Comparison of ENCODE assay signal across 18 mouse cellular contexts in the genomic region with DNA sequence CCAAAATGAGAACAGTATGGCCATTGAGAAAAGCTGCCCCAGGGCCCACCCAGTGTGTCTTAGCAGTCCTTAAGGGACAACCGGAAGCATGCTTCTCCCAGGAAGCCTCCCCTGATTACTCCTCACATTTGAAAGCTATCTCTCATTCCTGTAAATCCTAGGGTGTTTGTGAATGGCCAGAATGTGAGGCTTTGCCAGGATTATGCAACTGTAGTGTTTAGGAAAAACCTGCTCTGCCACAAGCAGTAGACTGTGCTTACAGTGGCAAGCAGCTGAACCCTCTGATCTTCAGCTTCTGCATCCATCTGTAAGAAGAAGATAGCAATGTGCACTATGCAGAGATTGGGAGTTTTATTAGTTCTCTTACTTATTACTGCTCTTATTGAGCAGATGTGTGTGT. TPM values are rescaled to one million over a fixed set of nuclear protein-coding genes. Genes with fewer than 3 reads are reported as not detected.
DNase-seq lines count a peak whose midpoint lies in the region; TF ChIP-seq lines count a peak whose summit lies in the region.
"Had no signal": no experiment of that assay in that cellular context is flagged by ENCODE, and none has a peak within 500 bp of the region (broad histone marks: within the 10 kb centered on the region; RNA-seq: fewer than 3 reads in every experiment).

No protein-coding gene starts in this region.

- H3K27ac ChIP-seq in layer of hippocampus, adult 2 months, result peak overlapping the region; percentile 99
- H3K27ac ChIP-seq in olfactory bulb, adult 2 months (ENCODE audit: insufficient read depth, low read depth, low read length), result peak overlapping the region; percentile 52
- H3K27ac ChIP-seq: embryonic facial prominence, embryonic 10.5 days; forebrain, embryonic 13.5 days; hindbrain, embryonic 13.5 days had no signal

- no peak for TF ChIP-seq POLR2A in lung, adult 2 months (IDR thresholded peaks at IDR 0.05; ENCODE audit: borderline replicate concordance, extremely low read depth, low read depth, low read length)
- TF ChIP-seq POLR2A in olfactory bulb, adult 2 months (IDR thresholded peaks at IDR 0.05; ENCODE audit: insufficient read depth, low read depth, low read length), result no peak

- DNase-seq in layer of hippocampus, adult 2 months (ENCODE audit: low spot score in 2 of 2), result no peak
- DNase-seq in layer of hippocampus, postnatal 36 days, result no peak
- peak; percentile 48 for DNase-seq in lung, postnatal 36 days
- no peak for DNase-seq in lung, adult 2 months
- peak; percentile 73 for DNase-seq in brain, adult 2 months (ENCODE audit: low read depth, low spot score)
- DNase-seq in kidney, postnatal 4 days, result no peak
- DNase-seq: adrenal gland, postnatal 10 days; gastrocnemius, postnatal 14 days; heart, postnatal 36 days had no signal

- H3K4me1 ChIP-seq in lung, adult 2 months (ENCODE audit: control insufficient read depth, insufficient read depth, low read length), result peaks cover 10% of the 10 kb centered on the region
- peaks cover 35% of the 10 kb centered on the region for H3K4me1 ChIP-seq in olfactory bulb, adult 2 months (ENCODE audit: control insufficient read depth, insufficient read depth, low read length)

- no peak for TF ChIP-seq CTCF in layer of hippocampus, adult 2 months (conservative IDR thresholded peaks at IDR 0.05)
- no peak for TF ChIP-seq CTCF in lung, adult 2 months (IDR thresholded peaks at IDR 0.05; ENCODE audit: insufficient read depth, low read length)
- no peak for TF ChIP-seq CTCF in olfactory bulb, adult 2 months (IDR thresholded peaks at IDR 0.05; ENCODE audit: insufficient read depth, low read depth, low read length)

- WGBS in lung, adult 2 months, result 59% methylated on average over 1 of the region's 1 CpGs
- WGBS in olfactory bulb, adult 2 months, result 39% methylated on average over 1 of the region's 1 CpGs

- peak overlapping the region; percentile 74 for H3K4me3 ChIP-seq in layer of hippocampus, adult 2 months
- H3K4me3 ChIP-seq in lung, adult 2 months (replicated peaks; ENCODE audit: extremely low read depth, low read depth, low read length), result no peak overlapping the region
- H3K4me3 ChIP-seq in olfactory bulb, adult 2 months (ENCODE audit: insufficient read depth, low read depth, low read length), result peak overlapping the region; percentile 45
- H3K4me3 ChIP-seq: heart, embryonic 12.5 days had no signal

RNA-seq across cellular contexts. Expression of gene Cx3cl1, which starts 2.8 kb away (rescaled TPM):
- 100 to 1,000 TPM; 396 to 397 TPM for total RNA-seq in layer of hippocampus, adult 2 months (2021)
- total RNA-seq in layer of hippocampus, postnatal 36 days (2021), result 100 to 1,000 TPM; 425 TPM
- polyA plus RNA-seq in lung, adult 2 months (2012; rRNA removed), result 65.8 and 132 TPM in 2 replicates
- not detected in 2 replicates for polyA plus RNA-seq in olfactory bulb, adult 2 months (2012; ENCODE audit: insufficient read depth, insufficient read length, low replicate concordance, missing spikeins)

RNA-seq across cellular contexts. Expression of gene Ccl22, which starts 29.2 kb away (rescaled TPM):
- under 1 TPM in 1 of 2 experiments, not detected in 1; 0.37 TPM for total RNA-seq in layer of hippocampus, adult 2 months (2021)
- not detected for total RNA-seq in layer of hippocampus, postnatal 36 days (2021)
- 11.8 and 11.9 TPM in 2 replicates for polyA plus RNA-seq in lung, adult 2 months (2012; rRNA removed)
- not detected in 2 replicates for polyA plus RNA-seq in olfactory bulb, adult 2 months (2012; ENCODE audit: insufficient read depth, insufficient read length, low replicate concordance, missing spikeins)
- total RNA-seq: forebrain, postnatal 0 days; gastrocnemius, adult 18-20 months; gastrocnemius, postnatal 14 days; heart, adult 8-10 months; heart, postnatal 36 days had no signal
- polyA plus RNA-seq: embryonic facial prominence, embryonic 10.5 days; embryonic facial prominence, embryonic 14.5 days; forebrain, embryonic 13.5 days; heart, embryonic 12.5 days; hindbrain, embryonic 13.5 days had no signal

RNA-seq across cellular contexts. Expression of gene Ccl17, which starts 35.7 kb away (rescaled TPM):
- 1 to 10 TPM; 3.4 to 6.0 TPM for total RNA-seq in layer of hippocampus, adult 2 months (2021)
- 1 to 10 TPM; 3.7 to 4.3 TPM for total RNA-seq in layer of hippocampus, postnatal 36 days (2021)
- 6.4 and 9.8 TPM in 2 replicates for polyA plus RNA-seq in lung, adult 2 months (2012; rRNA removed)
- not detected in 2 replicates for polyA plus RNA-seq in olfactory bulb, adult 2 months (2012; ENCODE audit: insufficient read depth, insufficient read length, low replicate concordance, missing spikeins)
- total RNA-seq: forebrain, postnatal 0 days; gastrocnemius, adult 18-20 months; gastrocnemius, postnatal 14 days; heart, adult 8-10 months; heart, postnatal 36 days had no signal
- polyA plus RNA-seq: embryonic facial prominence, embryonic 10.5 days; forebrain, embryonic 13.5 days; hindbrain, embryonic 13.5 days had no signal

Comparison
In these comparisons a context has a peak if more than half of its experiments do, and no peak if none do; other contexts are left out.
1. DNase-seq: peak in lung, postnatal 36 days (single experiment) and brain, adult 2 months (single experiment); none in layer of hippocampus, adult 2 months (0 of 2), layer of hippocampus, postnatal 36 days (0 of 2), lung, adult 2 months (single experiment) and kidney, postnatal 4 days (0 of 2).